ENCODE assay signal across 18 mouse cellular contexts in genomic region chr13:28917379-28918250, GRCm38 (mm10). TPM values are rescaled to one million over a fixed set of nuclear protein-coding genes. Genes with fewer than 3 reads are reported as not detected.
A peak's percentile ranks its signal among the peaks of the same experiment; 100 is the strongest.
DNase-seq lines count a peak whose midpoint lies in the region; ATAC-seq lines count a peak whose summit lies in the region.
"Had no signal": no experiment of that assay in that cellular context is flagged by ENCODE, and none has a peak within 500 bp of the region (broad histone marks: within the 10 kb centered on the region; RNA-seq: fewer than 3 reads in every experiment).

No protein-coding gene starts in this region.

- no peaks in the 10 kb centered on the region for H3K4me1 ChIP-seq in liver, embryonic 11.5 days (replicated peaks; ENCODE audit: control insufficient read depth, insufficient read depth, low read length)
- H3K4me1 ChIP-seq: heart, embryonic 13.5 days; midbrain, embryonic 12.5 days had no signal

- no peak overlapping the region for H3K27ac ChIP-seq in liver, embryonic 11.5 days (ENCODE audit: low read depth, low read length)
- H3K27ac ChIP-seq: heart, embryonic 13.5 days; hindbrain, embryonic 14.5 days; left cerebral cortex, adult 2 months; limb, embryonic 13.5 days; midbrain, embryonic 12.5 days had no signal

- no peak overlapping the region for H3K4me2 ChIP-seq in liver, embryonic 11.5 days
- H3K4me2 ChIP-seq: heart, embryonic 13.5 days; hindbrain, embryonic 14.5 days; limb, embryonic 13.5 days; midbrain, embryonic 12.5 days had no signal

- no peak overlapping the region for H3K9ac ChIP-seq in liver, embryonic 11.5 days (ENCODE audit: low read depth, low read length)
- H3K9ac ChIP-seq: heart, embryonic 13.5 days; hindbrain, embryonic 14.5 days; limb, embryonic 13.5 days; liver, postnatal 0 days; midbrain, embryonic 12.5 days had no signal

- 75% methylated on average over 10 of the region's 10 CpGs for WGBS in liver, embryonic 11.5 days

- no peaks in the 10 kb centered on the region for H3K9me3 ChIP-seq in liver, embryonic 11.5 days (ENCODE audit: control insufficient read depth, low read length)
- H3K9me3 ChIP-seq: heart, embryonic 13.5 days; limb, embryonic 13.5 days; midbrain, embryonic 12.5 days had no signal

- no peak overlapping the region for H3K4me3 ChIP-seq in liver, embryonic 11.5 days (ENCODE audit: low read depth, low read length)
- H3K4me3 ChIP-seq: heart, embryonic 13.5 days; left cerebral cortex, adult 2 months; limb, embryonic 13.5 days; midbrain, embryonic 12.5 days had no signal

- peak; percentile 27 for DNase-seq in urinary bladder, adult 2 months (ENCODE audit: low spot score)
- DNase-seq in urinary bladder, postnatal 10 days (ENCODE audit: low spot score) = no peak
- DNase-seq in brain, adult 2 months (ENCODE audit: low read depth, low spot score) = peak; percentile 8
- peak; percentile 9 for DNase-seq in kidney, postnatal 14 days
- DNase-seq in neural tube, embryonic 10.5 days (ENCODE audit: extremely low spot score, low spot score) = no peak
- no peak for DNase-seq in liver, embryonic 11.5 days (ENCODE audit: low spot score)
- DNase-seq: cerebellum, adult 18-20 months; gastrocnemius, postnatal 14 days; liver, postnatal 0 days; lung, postnatal 4 days; thymus, postnatal 25 days had no signal

- no peaks in the 10 kb centered on the region for H3K36me3 ChIP-seq in liver, embryonic 11.5 days (ENCODE audit: control insufficient read depth, insufficient read depth, low read length)
- H3K36me3 ChIP-seq: heart, embryonic 13.5 days; limb, embryonic 13.5 days; midbrain, embryonic 12.5 days had no signal

- ATAC-seq in liver, embryonic 11.5 days (replicated peaks; ENCODE audit: low FRiP score) = no peak
- no peak for ATAC-seq in cerebellum, adult (ENCODE audit: insufficient number of reproducible peaks, low FRiP score, low TSS enrichment)
- ATAC-seq: forebrain, embryonic 16.5 days; liver, postnatal 0 days had no signal

- no peaks in the 10 kb centered on the region for H3K27me3 ChIP-seq in liver, embryonic 11.5 days (replicated peaks; ENCODE audit: control insufficient read depth, insufficient read depth, low read length)
- H3K27me3 ChIP-seq: heart, embryonic 13.5 days; limb, embryonic 13.5 days; midbrain, embryonic 12.5 days had no signal

RNA-seq across cellular contexts. Expression of gene Sox4, which starts 35.9 kb away (rescaled TPM):
- 19.1 and 19.8 TPM in 2 replicates for polyA plus RNA-seq in urinary bladder, adult 2 months (2012; rRNA removed)
- 16.8 and 17.1 TPM in 2 replicates for polyA plus RNA-seq in liver, embryonic 11.5 days (2014; fragmentation: Nextera tagmentation; extraction: Ambion mirVana)

Comparison
In these comparisons a context has a peak if more than half of its experiments do, and no peak if none do; other contexts are left out.
1. DNase-seq: peak in urinary bladder, adult 2 months (single experiment), brain, adult 2 months (single experiment) and kidney, postnatal 14 days (single experiment); none in urinary bladder, postnatal 10 days (single experiment), neural tube, embryonic 10.5 days (single experiment) and liver, embryonic 11.5 days (single experiment).